Mouse (Mus musculus): ENCODE measurements around the gene Zfp553. TPM values are rescaled to one million over a fixed set of nuclear protein-coding genes. Genes with fewer than 3 reads are reported as not detected.

The Zfp553 gene
- polyA plus RNA-seq, 1 experiment = 5.7 TPM

DNA sequence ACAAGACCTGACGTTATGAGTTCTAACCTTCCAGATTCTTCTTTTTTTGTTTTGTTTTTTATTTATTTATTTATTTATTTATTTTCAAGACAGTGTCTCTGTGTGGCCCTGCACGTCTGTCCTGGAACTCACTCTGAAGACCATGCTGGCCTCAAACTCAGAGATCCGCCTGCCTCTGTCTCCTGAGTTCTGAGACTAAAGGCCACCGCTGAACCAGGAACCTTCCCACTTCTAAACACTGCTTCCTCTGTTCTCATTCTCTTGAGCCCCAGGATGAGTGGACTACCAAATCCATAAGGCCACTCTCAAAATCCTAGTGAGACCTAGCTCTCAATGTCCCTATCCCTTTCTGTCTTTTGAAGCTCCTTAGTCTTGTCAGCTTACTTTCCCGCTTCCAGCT lies 23.0 kb upstream of the Zfp553 start:
- WGBS = 73% methylated on average over 5 of the region's 5 CpGs
- DNase-seq (ENCODE audit: low read depth, low spot score) = no peak

DNA sequence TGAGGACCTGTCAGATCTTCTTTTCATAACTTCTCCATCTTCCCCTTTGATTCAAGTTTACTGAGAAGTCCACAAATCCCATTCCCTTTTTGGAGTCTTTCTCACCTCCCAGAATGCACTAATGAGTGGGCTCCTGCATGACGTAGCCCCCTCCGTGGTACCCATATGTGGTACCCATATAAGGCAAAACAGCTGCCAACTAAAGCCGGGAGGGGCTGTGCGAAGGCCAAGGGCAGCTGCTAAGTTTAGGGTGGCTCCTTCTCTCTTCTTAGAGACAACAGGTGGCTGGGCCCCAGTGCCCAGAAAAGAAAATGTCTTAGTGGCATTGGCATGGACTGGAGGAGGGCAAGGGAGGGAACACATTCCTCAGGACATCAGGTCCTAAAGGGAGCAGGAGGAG lies 22.6 kb upstream of the Zfp553 start:
- WGBS = 89% methylated on average over 4 of the region's 4 CpGs
- no peak for DNase-seq (ENCODE audit: low read depth, low spot score)

DNA sequence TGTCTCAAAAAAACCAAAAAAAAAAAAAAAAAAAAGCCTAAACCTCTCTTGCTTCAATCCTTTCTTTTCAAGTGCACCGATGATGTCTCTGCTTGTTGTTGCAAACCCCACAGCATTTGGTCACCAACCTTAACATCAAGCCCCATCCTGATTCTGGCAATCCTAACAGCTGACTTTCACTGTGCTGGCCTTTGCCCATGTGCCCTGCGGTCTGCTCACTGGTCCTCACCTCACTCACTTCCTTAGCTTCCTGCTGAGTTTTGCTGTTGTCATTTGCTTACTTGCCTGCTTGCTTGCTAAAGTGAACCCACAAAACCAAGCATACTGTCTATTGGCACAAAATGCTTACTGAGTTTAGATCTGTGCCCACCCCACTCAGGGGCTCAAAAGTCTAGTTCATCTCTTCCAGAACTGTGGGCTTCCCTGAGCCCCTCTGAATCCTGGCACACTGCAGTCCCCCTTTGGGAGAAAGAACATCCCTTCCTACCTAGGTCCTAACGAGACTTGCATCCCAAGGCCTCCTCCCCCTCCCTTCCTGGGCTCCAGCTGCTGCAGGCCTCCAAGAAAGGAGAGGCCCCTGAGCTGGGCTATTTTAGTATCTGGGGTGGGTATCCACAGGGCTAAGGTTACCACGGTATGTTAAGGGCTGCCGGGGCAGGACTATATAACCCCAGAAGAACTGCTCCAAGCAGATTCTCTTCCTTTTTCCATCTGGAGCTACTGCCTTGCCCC lies 21.7 kb upstream of the Zfp553 start:
- whole genome bisulfite sequencing = 82% methylated on average over 5 of the region's 5 CpGs
- no peak for DNase-seq (ENCODE audit: low read depth, low spot score)

DNA sequence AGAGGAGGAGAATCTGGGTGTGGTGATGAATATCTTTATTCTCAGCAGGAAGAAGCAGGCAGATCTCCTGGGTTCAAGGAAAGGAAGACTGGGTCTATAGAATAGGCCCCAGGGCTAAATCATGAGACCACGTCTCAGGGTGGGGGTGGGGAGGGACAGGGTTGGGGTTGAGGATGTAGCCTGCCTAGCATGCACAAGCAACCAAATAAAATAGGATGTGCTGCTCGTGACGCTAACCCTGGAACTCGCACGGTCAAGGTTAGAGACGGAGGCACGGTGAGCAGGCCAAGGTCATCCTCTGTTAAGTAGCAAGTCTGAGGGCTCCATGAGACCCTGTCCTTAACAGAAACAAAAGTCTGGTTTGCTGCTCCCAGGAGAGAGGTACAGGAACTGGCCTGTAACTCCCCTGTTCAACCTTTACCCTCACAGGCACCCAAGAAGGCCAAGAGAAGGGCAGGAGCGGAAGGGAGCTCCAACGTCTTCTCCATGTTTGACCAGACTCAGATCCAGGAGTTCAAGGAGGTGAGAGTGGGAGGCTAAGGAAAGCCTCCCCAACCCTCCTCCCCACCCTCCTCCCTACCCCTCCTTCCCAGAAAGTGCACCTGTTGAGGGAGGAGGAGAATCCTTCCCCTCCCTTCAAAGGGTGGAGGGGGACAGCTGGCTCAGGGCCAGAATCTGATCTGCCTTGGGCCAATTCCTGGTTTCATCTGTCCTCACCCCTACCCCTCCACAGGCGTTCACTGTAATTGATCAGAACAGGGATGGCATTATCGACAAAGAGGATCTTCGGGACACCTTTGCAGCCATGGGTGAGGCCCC lies 20.2 kb upstream of the Zfp553 start:
- DNase-seq (ENCODE audit: low read depth, low spot score) = no peak
- 88% methylated on average over 12 of the region's 12 CpGs for WGBS

DNA sequence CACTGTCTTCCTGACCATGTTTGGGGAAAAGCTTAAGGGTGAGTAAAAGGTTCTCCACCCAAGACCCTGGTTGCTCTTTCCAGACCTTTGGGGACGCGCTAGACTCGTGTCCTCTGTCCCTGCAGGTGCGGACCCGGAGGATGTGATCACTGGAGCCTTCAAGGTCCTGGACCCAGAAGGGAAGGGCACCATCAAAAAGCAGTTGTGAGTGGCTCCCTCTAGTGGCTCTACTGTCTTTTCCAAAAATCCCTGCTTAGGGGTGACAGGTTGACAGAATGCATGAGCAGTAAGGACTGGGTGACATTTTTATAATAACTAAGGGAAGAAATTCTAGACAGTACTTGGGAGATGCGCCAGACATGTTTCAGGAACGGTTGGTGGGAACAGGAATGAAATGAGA lies 19.4 kb upstream of the Zfp553 start:
- DNase-seq (ENCODE audit: low read depth, low spot score) = no peak
- WGBS = 45% methylated on average over 7 of the region's 7 CpGs

DNA sequence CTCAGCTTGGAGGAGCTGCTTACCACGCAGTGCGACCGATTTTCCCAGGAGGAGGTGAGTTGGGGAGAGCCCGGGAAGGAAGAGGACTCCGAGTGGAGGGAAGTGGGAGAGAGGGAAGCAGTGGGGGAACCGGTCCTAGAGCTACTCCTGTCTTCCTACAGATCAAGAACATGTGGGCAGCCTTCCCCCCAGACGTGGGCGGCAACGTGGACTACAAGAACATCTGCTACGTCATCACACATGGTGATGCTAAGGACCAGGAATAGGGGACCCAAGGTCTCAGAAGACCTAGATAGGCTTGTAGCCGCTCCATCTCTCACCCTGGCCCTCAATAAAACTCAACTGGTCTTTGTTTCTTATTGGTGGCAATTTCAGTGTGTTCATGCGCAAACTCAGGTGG lies 18.9 kb upstream of the Zfp553 start:
- DNase-seq (ENCODE audit: low read depth, low spot score) = no peak
- WGBS = 74% methylated on average over 12 of the region's 12 CpGs

DNA sequence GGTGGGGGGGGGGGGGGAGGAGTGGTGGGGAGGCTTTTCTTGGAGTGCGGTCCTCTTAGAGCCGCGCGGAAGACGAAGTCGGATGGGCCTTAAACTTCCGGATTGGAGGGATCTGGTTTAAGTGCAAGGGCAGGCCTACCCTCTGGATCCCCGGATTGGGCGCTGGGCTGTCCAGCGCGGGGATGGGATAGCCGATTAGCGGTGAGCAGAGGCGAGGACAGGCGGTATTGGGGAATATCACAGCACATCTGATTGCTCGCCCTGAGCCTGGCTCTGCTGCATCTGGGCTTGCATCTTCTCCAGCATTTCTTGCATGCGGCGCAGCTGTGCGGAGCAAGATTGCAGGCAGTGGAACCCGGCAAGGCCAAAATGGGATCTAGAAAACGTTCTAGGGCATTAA lies 18.3 kb upstream of the Zfp553 start:
- no peak for DNase-seq (ENCODE audit: low read depth, low spot score)
- WGBS = 73% methylated on average over 21 of the region's 21 CpGs

DNA sequence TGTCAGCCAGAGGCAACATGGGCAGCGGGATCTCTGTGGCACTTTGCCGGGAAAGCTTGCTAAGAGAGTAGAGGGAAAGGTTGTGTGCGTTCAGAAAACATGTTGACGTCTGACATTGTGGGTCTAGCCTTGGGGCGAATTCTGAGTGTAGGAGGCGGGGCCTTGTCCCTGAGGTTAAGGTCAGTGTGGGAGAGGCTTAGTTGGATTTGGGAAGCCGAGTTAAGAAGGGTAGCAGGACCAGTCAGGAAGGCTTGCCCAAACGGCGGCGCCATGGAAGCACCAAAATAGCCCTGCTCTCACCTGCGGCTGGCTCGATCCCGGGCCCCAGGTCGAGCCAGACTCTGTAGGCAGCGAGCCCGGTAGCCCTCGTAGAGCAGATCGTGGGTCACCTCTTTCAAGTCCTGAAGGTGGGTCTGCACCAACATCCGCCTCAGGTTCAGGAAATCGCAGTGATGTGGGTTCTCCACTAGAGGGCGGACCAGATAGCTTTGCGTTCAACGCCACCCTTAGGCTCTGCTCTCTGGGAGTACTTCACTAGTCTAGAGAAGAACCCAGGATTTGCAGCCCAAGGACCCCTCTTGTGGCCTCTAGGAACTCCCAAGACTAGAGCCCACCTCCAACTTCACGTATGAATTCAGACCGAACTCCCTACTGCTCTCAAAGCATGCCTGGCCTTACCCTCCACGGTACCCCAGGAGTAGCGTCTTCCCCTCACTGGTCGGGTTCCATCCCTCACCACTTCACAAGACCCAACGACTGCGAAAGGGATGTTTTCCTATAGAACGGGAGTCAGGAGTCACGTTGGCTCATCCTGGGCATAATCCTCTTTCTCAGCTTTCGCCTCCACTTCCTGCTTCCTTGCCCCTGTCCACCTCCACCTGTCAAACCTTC lies 17.6 kb upstream of the Zfp553 start:
- no peak for DNase-seq (ENCODE audit: low read depth, low spot score)

DNA sequence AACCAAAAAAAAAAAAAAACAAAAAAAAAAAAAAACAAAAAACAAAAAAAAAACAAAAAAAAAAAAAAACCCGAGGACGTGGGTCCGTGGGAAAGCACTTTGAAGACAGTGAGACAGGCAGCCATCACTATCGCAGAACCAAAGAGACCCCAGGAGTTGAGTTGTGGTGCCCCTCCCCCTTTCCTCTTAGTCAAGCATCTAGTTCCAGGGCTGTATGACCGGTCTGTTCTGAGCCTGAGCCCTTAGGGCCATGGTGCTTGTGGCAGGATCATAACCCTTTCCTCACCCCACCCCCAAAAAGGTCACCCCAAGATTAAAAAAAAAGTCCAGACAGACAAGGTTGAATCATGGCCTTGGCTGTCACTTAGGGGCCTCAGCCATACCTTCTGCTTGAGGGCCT lies 16.6 kb upstream of the Zfp553 start:
- DNase-seq (ENCODE audit: low read depth, low spot score) = no peak

More for the DNA sequence above, 17.6 kb upstream of the Zfp553 start:
- WGBS = 27% methylated on average over 33 of the region's 33 CpGs

DNA sequence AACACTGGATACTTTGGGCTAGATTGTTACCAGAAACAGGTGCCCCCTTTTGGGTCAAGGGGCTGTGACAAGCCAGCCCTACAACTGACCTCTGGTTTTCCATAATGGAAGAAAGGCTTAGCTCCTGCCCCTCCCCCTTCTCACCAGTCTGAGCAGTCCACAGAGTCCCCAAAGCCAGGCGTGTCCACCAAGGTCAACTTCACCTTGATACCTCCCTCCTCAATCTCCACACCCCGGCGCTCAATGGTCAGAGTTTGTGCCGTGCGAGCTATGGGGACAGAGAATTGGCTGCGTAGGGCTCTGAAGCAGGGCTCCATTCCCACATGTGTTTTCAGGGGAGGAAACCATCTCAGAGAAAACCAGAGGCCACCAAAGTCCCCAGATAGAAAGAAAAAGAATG lies 15.4 kb upstream of the Zfp553 start:
- no peak for DNase-seq (ENCODE audit: low read depth, low spot score)
- 77% methylated on average over 6 of the region's 6 CpGs for whole genome bisulfite sequencing

More for the DNA sequence above, 16.6 kb upstream of the Zfp553 start:
- 93% methylated on average over 5 of the region's 5 CpGs for WGBS

DNA sequence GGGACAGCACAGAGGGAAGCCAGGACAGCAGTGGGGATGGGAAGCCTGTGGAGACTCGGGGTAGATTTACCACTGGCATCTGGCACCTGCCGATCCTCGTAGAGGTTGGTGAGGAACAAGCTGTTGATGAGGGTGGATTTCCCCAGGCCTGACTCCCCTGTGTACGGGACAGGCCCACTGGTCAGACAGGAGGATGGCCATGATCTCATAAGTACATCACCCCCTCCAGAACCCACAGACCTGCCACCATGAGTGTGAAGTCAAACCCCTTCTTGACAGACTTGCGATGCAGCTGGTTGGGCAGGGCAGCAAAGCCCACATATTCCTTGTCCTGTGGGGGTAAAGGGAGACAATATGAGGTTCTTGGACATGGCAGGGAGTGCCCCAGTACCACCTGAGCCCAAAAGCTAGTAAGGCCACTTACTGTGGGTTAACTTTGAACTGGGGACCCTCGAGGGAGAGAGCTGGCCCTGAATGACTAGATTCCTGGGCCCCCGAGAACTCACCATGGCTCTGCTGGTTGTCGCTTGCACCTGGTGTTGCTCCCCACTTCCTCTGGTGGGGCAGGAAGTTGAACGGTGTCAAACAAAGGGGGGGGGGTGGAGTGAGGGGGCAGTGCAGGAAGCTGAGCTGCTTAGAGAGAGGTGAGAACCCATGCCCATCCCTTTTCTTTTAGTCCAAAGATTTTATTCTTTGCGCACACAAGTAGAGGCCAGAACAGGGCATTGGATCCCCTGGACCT lies 14.8 kb upstream of the Zfp553 start:
- no peak for DNase-seq (ENCODE audit: low read depth, low spot score)
- WGBS = 65% methylated on average over 10 of the region's 10 CpGs

DNA sequence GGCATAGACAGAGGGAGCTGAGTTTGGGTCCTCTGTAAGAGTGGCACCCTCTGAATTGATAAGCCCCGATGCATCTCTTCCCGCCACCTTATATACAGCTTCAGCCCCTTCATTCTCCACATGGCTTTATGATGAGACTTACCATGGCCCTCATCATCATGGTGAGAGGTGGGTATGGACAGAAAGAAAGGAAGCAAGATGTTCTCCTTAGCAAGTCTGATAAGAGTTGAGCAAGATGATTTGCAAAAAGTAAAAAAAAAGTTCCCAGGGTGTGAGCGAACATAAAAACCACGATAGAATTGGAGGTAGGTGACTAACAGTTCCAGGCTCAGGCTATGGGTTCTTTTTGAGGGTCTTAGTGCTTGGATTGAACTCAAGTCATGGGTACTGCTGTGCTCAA lies 14.2 kb upstream of the Zfp553 start:
- WGBS = 79% methylated on average over 4 of the region's 4 CpGs
- DNase-seq (ENCODE audit: low read depth, low spot score) = no peak

DNA sequence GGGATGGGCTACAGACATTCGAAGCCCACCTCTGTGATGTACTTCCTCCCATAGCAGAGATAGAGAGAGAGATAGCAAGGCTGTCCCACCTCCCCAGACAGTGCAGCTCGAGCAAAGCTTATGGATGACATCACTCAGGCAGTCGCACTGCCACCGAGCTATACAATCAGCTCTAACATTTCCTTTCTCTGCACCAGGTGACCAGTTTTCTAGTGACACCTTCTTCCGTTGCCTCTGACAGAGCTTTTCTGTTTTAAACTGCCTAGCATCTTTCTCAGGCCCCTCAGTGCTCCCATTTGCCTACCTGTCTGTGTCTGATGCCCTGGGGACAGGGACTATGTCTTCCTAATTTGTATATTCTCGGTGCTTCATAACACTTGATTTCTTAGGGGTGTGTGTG lies 12.4 kb upstream of the Zfp553 start:
- no peak for DNase-seq (ENCODE audit: low read depth, low spot score)
- 65% methylated on average over 6 of the region's 6 CpGs for WGBS

DNA sequence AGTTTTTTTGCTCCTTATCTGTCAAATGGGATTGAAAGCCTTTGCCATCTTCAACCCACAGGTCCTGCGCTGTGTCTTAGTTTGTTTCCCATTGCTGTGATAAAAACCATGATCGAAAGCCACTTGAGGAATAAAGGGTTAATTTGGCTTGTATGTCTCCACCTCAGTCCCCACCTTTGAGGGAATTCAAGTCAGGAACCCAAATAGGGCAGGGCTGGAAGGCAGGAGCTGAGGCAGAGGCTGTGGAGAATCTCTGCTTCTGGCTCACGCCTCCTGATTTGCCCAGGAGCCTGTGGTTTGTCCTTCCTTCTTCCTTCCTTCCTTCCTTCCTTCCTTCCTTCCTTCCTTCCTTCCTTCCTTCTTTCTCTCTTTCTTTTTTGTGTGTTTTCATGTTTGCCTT lies 9.8 kb upstream of the Zfp553 start:
- DNase-seq (ENCODE audit: low read depth, low spot score) = no peak
- 97% methylated on average over 3 of the region's 3 CpGs for WGBS

DNA sequence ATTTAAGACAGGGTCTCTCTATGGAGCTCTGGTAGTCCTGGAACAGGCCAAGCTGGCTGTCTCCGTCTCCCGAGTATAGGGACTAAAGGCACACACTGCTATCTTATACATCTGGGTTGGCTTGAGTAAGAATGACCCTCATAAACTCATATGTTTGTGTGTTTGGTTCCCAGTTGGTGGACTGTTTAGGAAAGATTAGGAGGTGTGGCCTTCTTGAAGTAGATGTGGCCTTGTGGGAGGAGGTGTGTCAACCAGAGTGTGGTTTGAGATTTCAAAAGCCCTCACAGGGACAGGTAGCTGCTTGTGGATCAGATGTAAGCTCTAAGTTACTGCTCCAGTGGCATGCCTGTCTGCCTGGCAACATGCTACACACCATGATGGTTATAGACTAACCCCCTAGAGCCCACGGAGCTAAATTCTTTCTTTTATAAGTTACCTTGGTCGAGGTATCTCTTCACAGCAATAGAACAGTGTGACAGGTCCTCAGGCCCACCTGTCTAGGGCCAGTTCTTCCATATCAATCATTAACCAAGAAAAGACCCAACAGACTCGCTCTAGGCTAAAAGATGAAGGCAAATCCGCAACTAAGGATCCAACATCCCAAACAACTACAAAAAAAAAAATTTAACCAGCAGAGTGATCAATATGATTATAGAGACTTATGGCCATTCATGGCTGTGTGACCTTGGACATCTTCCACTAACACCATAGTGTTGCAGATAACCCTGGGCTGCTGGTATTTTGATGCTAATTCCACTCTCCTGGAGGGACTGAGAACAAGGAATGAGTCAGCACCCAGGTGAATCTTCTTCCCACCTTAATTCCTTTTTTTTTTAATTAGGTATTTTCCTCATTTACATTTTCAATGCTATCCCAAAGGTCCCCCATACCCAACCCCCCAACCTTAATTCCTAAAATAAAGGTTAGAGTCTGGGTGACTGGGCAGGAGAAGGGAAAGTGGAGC lies 9.1 kb upstream of the Zfp553 start:
- no peak for DNase-seq (ENCODE audit: low read depth, low spot score)
- WGBS = 70% methylated on average over 6 of the region's 6 CpGs

DNA sequence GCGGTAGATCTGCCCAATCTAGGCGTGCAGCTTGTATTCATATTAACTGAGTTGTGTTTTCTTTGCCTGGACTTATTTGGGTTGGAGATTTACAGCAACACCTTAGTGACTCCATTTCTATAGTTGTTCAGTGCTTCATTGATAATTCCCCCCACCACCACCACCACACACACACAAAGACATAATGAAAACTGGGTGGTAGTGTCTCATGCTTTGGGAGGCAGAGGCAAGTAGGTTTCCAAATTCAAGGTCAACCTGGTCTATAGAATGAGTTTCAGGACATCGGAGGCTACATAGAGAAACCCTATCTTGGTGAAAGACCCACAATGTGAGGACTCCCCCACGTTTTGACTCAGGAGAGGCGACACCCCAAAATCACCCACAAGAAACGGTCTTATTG lies 8.2 kb upstream of the Zfp553 start:
- 85% methylated on average over 6 of the region's 6 CpGs for WGBS
- no peak for DNase-seq (ENCODE audit: low read depth, low spot score)

DNA sequence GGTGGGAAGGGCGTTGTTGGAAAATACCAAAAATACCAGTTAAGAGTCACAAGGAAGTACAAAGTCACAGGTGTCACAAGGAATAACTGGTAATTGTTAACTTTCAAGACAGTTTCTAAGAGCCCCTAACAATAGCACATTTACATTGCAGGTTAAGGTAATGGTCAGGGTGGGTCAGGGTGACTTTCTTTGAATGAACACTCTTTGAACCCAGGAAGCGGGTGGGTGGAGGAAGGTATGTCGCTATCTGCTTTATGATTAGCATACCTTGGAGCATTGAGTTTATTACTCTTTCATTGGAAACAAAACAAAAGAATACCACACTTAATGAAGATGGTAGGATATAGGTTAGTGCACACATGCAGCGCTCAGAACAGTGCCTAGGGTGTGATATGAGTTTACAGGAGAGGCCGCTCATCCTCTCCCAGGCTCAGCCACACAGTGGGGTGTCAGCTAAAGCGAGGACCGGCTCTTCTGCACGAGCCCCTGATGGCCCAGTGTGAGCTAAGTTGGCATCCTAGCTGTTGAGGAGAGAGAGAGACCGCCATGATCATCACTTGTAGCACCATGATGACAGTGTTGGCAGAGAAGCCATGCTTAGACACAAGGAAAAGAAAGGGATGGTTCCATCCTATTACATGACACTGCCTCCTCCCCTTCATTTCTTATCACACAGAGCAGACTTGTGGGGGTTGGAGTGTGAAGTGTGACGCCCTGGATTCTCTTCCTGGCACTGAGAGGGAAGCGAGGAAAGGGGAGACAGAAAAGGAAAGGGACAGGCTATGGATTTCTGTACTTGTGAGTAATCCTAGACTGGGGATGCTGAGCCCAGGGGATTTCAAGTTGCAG lies 7.5 kb upstream of the Zfp553 start:
- no peak for DNase-seq (ENCODE audit: low read depth, low spot score)
- WGBS = 53% methylated on average over 11 of the region's 11 CpGs

Data from large intestine, adult 2 months (tissue).